Mouse (Mus musculus) gonadal fat pad, adult 2 months (tissue): ENCODE measurements at regions not wholly inside any gene's neighbourhood (a gene's known extent, or its start where the extent isn't known, plus 50 kb on each side); places are given as distances from the start of the nearest gene placed in this dataset.

Source experiments
- DNase-seq: peaks from one replicate; pipeline ENCODE4 v3.0.0-alpha.2; 2012; ENCODE audit warnings: low read depth

DNA sequence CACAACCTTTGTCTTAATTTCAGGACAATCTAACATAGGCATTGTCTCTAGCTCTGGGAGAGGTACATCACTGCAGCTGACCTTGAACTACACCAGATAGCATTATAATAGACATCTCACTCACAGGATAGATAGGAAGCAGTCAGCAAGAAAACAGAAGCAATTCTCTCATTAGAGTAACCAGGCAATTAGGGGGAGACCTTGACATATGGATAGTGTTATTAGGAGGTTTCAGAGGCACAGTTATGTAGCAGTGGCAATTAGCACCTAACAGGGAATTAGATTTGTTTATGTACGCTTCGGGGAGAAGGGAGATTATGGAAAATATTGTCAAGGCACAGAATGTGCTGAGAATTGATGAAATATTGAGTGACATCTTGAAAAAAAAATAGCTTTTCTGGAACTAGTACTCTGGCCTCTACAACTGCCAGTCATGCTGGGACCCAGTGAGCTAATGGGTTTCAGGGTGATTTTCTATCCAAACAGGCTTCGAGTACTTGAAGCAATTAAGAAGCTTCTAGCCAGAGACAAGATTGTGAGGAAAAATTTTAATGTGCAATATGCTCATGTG is 216.8 kb upstream of the Aco1 start:
- DNase-seq: no peak

DNA sequence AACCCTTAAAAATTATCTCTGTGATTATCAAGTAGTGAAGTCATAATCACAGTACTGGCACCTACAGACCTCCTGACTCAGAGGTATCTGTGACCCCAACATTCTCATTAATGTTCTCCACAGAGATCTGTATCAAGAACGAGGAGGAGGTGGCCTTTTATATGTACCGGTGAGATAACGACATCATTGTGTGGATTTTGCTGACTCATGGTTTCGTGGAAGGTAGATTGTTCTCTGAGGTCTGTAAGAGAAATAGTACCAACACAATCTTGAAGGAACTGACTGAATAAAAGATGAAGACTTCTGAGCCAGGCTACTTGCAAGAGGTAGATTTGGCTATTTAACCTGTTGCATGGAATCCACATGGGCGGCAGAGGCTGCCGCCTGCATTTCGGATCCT is 216.3 kb upstream of the Aco1 start:
- no peak for DNase-seq

DNA sequence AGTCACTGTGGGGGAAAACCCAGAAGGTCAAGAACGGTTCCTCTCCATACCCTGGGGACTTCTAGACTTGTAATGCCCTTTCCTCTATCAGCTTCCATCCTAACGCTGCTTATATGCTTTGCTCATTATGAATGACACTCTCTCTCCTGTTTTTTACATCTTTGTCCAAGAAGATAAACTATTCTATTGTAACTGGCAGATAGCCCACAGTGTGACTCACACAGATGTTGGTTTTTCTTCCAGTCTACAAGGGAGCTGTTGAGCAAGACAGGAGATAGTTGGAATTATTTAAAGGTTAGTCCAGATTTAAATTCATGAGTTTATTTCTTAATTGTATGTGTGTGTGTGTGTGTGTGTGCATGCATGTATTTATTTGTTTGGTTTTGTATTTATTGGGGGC is 214.4 kb upstream of the Aco1 start:
- no peak for DNase-seq

DNA sequence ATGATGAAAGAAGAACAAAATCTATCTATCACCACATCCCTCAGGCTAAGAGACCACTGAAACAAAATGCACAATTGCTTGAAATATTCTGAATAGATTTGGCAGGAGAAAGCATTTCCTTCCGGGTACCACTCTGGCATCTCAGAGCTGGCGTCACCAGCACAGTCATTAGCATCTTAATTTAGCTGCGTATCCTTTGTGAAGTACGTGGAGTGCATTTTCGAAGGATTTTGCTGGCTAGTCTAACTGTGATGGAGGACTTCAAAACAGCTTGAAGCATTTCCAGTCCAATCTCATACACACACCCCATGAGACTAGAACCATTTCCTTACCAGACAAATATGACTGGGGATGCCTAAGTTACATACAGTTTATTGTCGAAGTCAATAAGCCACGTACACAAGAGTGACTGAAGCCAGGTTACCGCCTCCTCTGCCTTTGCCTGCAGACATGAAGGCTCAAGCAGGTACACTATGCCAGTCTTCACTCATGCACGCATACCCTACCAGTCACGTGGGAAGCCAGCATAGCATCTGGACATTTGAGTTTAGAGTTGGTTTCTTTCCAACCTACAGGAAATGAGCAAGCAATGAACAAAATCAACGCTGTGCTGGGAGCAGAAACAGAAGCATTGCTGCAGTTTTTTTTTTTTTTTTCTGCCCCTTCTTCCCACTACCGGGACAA is 208.7 kb upstream of the Aco1 start:
- DNase-seq: no peak

DNA sequence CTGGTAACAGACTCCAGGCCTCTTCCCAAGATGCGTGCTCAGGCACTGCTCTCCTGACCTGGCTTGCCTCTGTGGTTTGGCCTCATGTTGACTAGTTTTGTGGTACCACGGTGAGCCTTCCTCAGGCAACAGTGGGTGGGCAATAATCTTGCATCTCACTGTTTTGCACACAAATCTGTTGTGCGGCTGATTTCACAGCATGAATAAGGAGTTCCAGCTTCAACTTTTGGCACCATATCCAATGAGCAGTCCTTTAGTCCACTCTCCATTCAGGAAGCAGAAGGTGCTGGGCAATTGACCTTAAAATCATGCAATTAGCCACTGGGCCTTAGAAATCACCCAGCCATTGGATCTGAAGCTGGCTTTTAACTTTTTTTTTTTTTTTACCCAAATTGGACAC is 184.2 kb upstream of the Aco1 start:
- no peak for DNase-seq

DNA sequence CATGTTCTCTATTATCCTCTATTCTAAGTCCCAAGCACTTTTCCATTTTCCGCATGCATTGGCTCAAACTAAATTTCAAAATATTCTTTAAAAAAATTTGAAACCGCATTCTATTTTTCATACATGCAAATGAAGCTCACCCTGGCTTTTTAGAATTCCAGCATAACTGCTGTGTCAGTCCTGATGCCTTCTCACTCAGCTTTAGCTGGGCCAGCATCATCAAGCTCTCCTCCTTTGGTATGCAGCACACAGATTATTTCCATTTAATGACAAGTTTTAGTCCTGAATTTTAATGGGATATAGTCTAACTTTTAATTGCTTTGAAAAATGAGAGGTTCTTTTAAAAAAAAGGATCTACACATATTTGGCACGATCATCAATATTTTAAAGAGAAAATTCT is 174.9 kb upstream of the Aco1 start:
- DNase-seq: no peak

DNA sequence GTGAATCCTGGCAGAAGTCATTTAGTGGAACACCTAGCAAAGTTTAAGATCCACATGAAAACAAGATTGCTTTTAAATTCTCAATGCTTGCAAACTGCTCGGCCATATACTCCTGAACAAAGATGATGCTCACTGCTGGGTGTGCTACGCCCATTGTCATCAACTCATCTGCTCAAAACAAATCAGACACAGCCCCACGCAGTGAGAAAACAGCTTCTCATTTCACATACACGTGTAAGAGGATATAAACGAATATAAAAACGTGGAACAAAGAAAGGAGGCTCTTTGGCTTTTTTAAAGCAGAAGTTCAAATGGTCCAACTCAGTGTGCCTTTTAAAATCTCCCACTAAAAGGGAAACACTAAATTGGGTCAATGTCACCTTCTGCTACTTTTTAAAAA is 151.5 kb upstream of the Aco1 start:
- no peak for DNase-seq

DNA sequence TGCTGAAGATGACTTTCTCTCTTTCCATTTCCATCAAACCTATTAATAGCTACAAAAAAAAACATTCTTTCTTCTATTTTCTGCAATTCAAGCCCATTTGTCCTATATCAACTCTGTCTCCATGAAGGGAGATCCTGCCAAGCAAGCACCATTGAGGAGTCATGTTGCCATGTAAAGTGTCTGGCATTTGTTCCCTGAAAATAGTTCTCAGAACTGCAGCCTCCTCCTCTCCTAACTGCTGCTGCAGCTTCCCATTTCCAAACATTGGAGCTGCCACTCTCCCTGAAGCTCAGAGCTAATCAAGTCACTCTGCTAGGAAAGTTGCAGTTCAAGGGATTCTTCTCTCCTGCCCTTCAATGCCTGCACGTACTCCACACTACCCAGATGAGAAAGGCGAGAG is 151.0 kb upstream of the Aco1 start:
- no peak for DNase-seq

DNA sequence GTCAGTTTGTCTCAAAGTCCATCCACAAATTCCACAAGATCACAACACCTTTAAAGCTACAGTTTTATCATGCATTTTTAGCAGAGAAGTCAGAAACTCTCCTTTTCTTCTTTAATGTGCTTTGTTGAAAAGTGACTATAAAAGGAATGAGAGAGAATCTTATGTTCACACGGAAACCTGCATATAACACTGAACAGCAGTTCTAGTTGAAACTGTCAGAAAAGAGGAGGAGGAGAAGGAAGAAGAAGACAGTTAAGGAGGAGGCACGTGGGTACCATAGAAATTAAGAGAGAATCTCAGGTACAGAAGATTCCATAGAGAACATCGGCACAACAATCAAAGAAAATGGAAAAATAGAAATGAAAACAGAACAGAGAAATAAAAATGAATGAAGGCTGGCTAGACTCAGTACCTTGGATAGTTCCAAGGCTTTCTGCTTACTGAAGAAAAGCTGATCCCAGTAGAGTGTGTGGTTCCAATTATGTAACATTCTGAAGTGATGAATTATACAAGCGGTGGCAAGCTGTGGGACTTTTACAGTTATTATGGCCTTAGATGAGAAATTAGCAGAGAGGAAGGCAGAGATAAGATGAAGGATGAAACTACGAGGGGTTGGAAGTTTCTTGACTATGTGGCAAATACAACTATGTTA is 144.0 kb upstream of the Aco1 start:
- DNase-seq: no peak

DNA sequence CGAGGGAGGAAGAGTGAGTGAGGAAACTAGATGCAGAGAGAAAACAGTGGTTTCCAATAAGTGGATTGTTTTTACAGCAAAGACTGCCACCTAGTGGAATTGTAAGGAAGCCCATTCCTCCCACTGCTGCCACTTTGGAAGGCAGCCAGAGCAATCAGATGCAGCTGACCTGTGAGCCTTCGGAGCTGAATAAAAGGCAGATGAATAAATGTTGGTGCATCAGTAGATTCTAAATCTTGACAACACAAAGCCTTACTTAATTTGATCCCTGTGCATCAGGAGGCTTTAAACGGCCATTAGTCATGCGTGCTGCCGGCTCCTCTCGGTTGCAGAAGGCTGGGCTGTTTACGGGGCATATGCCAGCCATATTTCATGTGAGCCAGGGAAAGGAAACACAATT is 128.2 kb upstream of the Aco1 start:
- DNase-seq: peak; percentile 1

DNA sequence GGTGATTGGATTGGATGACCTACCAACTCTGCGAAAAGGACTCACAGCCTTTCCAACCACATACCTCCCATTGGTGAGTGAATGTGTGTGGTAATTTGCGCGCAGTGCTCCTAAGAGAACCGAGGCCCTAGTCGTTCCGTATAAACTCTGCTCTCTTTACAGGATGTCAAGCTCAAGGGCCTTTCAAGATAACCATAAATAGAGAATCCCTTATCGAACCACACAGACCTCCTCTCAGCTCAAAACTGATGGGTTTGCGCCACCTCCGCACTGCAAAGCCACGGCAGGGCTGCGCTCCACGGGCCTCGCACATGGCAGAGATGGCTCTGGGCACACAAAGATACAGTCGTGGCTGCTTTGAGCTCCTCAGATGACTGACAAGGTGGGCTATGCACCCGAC is 126.0 kb upstream of the Aco1 start:
- DNase-seq: no peak

DNA sequence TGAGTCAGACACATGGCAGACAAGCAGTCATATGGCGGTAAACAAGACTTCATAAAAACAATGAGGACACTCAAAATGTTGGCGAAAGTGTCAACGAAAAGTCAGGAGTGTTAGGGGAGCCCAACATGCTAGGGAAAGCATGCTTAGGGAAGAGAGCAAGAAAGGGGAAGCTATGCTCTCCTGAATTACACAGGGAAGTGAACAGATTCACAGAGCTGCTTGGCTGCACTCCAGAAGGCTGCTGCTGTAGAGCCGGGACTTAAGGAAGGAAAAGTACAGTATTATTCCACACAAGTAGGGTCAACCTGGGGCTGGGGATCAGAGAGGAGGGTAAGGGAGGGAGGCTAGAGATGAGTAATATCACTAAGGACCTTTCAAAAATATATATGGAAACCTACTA is 124.7 kb upstream of the Aco1 start:
- DNase-seq: no peak

DNA sequence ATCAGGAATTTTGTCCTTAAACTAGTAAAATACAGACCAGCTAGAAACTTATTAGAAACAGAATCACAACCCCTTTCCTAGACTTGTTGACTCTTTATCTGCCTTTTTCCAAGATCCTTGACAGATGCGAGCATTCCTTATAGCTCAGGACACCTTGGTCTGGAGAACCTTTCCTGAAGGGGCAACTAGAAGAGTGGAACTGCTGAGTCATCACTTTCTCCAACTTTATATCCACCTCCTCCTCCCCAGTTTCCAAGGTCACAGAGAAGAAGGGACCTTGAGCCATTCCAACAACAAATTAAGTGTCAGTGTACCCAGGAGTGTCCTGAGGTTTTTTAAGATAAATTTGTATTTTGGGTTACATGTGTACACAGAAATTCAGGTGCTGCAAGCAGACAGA is 111.5 kb upstream of the Aco1 start:
- no peak for DNase-seq

DNA sequence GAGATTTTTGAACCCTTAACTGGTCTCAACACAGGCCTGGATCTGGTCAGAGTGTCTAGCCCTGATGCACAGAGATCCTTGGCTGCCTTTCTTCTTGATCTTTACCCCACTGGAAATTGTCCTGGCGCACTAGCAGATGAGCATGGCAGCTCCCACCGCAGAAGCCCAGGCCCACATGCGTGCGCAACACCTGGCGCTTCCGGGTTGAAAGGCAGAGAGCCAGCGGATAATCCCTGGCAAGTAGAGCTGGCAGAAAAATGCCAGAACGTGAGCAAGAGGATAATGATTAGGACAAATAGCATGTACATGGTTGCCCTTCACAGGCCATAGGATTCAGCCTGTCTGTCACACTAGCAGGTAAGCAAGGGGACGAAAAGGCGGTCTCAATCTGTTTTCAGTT is 95.0 kb upstream of the Aco1 start:
- DNase-seq: no peak

DNA sequence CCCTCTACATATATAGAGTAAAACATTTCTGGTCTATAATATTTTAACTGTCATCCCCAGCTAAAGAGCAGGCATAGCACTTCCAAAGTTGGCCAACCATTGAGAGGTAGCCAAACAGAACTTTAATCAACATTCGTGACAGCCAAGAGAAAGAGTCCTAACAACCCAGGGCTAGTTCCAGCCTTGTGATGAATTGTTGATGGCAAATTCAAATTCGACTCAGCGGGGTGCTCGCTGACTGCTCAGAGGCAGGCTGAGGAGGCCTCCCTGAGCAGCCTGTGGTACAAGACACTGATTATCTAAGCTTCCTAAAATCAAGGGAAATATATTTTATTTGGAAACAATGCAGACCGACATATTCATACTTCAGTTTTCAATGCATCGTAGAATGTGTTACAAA is 93.8 kb upstream of the Aco1 start:
- DNase-seq: no peak

DNA sequence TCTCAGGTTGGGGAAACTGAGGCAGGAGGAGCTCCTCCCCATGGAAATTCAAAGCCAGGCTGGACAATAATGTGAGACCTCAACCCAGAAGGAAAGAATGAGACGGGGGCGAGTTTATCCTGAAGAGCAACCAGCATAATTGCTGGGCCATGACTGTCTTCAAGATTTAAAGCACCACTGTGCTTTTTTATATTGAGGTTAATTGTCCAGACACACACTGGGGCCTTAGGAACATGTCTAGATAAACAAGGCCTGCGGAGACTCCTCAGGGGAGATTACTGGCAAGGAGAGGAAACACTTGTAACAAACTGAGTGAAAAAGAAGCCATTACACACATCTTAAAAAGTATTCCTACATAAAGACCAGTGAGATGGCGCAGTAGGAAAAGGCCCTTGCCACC is 91.0 kb upstream of the Aco1 start:
- no peak for DNase-seq

DNA sequence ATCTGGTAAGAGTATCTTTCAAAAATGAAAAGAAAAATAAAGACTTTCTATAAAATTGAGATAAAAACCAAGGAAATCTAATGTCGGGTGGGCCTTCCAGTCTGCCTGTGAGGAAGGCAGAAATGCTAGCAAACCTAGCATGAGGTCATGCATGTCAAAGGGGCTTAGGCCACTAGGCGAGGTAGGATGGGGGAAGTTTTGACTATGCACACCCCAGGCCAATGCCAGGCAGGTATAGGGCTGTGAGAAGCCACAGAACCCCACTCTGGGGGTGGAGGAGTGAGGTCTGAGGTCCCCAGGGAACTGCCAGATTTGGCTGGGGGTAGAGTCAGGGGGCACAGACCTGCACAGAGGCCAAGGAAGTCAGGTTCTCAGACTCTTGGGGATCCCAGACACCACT is 89.5 kb upstream of the Aco1 start:
- DNase-seq: no peak

DNA sequence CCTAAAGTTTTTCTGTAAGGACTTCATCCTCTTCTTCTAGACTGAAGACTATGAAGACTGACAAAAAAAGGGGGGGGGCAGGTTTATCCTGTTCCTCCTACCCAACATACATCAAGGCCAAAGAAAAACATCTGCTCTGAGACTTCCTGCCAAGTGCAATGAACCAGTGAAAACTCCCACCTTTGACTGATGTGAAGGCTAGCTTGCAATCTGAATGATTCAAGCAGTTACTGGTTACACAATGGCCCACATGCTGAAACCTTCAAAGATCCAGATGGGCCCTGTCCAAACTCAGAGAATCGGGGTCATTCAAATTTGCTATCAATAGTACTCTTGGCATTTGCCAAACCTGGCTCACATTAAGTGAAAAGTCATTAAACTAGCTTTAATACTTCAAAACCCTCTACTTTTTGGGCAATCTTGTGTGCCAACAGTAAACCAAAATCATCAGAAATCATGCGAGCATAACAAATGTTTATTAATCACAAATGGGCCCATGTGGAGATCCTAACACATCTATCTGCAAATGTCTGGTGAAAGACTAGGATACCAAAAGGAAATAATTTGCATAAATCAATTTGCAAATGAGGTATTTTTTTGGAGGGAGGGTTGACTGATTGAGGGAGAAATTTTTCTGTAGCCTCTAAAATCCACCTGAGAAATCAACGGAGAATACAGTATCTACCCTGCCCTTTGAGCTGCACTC is 79.0 kb upstream of the Aco1 start:
- no peak for DNase-seq

DNA sequence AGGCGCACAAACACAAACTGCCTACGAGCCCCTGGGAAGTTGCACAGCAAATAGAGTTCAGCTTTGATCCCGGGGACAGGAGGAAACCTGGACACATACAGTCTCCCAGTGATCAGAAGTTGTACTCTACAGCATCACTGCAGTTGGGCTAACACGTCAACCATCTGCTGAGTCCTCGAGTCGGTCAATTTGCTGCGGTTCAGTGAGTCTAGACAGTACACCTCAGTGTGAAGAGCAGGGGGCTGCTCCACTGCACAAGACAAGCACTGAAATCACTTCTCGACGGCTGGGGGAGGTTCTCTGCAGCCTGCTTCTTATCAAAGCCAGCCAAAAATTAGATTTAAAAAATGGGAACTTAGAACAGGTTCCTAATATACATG is 78.4 kb upstream of the Aco1 start:
- DNase-seq: no peak

DNA sequence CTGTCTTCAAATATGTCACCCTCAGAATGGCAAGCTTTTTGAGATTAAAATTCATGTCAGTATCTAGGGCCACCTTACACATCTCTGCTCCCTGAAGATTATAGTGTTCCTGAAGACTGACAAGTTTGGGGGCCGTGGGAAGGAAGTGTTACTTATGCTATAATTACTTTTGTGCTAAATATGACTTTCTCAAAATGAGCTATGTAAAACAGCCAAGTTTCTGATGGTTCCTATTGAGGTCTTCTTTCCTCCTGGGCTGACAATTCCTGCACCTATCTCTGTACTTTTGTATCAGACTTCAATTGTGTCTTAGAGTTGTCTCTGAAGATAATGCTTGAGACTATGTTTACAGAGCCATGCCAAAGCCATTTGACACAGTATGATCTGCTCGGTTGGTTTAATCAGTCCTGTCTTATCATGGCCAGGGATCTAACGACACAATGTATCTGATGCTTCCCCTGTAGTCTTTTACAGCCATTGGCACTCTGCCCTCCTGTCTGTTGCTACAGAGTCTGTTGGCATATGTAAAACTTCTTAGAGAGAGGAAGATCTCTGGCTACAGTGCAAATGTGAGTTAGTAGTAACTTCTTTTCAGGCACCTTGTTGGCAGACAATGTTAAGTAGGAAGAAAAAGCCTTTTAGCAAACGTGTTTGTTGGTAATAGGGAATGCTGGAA is 71.8 kb upstream of the Aco1 start:
- no peak for DNase-seq

DNA sequence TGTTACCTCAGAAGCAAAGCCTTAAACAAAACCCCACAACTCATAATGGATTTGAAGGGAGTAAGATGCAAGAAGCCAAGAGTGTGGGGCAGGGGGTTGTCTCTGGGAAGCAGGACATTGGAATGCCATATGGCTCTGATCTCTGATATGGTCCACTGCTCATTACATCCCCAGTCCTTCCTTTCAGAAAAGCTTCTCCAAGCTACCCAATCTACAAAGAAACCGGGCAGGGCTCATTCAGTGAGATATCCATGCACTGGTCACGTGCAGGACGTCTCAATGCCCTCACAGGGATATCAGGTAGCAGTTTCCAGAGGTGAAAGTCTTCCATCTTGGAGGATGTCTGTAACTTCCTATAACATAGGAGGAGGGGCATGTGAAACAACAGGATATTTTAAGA is 61.8 kb upstream of the Aco1 start:
- DNase-seq: no peak

DNA sequence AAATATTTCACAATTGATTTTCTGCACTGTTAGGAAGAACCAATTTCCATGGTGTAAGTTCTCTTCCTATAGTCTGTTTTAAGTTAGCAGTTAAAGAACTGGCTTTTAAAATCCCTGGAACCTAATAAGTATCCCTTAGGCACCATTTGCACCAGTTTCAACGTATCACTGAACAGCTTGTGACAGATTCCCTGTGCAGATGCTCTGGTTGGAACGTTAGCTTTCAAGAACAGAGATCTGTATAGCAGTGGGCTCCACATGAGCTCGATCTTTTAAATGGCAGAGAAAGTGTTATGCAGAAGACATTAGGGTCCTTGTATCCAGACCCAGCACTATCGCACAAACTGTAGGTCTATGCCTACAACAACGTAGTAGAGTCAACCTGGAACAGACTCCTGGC is 52.6 kb upstream of the Aco1 start:
- DNase-seq: no peak
